Mouse (Mus musculus): ENCODE measurements around the gene Patj.

- TF ChIP-seq CTCF (IDR thresholded peaks at IDR 0.05; ENCODE audit: low read depth) (no peak), EP300 (IDR thresholded peaks at IDR 0.05; ENCODE audit: low read depth) (no peak)
Measured at GRCm38 (mm10) chr4:98376943-98377342, 18.6 kb upstream of the Patj start.

Data from liver, postnatal 0 days (tissue).